Mouse (Mus musculus) B cell, adult (primary cell): ENCODE results near the gene Cyp17a1. TPM values are rescaled to one million over a fixed set of nuclear protein-coding genes. Genes with fewer than 3 reads are reported as not detected.

Experiments
- total RNA-seq: library from RNA; stranded (reverse); gene quantifications from 4 replicates; pipeline ENCODE4 v1.2.4, GENCODE M21; 2023; ENCODE audit not compliant: inconsistent age

Gene Cyp17a1
- total RNA-seq = not detected in 4 replicates

GRCm38 (mm10) chr19:46672766-46673418 is at the start of gene Cyp17a1:
TSS of gene Cyp17a1 (minus strand) at chr19:46673172.

DNA sequence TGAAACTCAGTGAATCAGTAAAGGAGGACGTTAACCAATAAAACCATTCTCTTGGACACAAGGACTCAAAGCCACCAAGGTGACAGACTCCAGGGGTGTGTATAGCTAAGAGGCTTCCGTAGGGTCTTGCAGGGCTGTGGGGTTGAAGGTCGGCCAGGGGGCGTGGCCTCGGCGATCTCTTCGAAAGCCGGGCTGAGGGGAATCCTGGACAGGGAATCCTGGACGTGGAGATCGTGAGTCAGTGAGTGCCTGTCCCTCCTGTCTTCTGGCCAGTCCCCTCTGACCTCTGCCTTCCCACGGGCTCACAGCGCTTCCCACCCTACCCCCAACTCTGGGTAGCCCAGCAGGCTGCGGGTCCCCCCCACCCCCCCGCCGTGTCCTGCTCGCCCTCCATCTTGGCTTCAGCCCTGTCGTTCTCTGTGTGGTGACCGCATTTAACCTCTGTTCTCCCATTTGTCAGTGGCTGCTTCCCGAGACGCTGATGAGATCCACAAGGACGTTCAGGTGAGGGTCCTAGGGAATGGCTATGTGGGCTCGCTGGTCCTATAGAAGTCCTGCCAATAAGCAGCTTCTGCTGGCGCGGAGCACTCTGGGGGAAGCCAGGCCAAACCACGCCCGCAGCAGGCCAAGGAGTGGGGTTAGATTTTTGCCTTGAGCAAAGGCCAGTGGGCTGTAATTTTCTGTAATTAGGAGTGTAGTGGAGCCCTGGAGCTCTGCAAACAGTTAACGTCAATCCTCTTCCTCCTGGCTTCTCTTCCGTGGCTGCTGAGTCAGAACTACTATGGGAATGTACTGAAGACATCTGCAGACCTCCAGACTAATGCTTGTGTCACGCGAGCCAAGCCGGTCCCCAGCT is 34.6 kb upstream of the Cyp17a1 start, which contains the start of gene As3mt:
Gene As3mt, plus strand, starts transcription at position 163 of the 856 bp plus-strand sequence.

DNA sequence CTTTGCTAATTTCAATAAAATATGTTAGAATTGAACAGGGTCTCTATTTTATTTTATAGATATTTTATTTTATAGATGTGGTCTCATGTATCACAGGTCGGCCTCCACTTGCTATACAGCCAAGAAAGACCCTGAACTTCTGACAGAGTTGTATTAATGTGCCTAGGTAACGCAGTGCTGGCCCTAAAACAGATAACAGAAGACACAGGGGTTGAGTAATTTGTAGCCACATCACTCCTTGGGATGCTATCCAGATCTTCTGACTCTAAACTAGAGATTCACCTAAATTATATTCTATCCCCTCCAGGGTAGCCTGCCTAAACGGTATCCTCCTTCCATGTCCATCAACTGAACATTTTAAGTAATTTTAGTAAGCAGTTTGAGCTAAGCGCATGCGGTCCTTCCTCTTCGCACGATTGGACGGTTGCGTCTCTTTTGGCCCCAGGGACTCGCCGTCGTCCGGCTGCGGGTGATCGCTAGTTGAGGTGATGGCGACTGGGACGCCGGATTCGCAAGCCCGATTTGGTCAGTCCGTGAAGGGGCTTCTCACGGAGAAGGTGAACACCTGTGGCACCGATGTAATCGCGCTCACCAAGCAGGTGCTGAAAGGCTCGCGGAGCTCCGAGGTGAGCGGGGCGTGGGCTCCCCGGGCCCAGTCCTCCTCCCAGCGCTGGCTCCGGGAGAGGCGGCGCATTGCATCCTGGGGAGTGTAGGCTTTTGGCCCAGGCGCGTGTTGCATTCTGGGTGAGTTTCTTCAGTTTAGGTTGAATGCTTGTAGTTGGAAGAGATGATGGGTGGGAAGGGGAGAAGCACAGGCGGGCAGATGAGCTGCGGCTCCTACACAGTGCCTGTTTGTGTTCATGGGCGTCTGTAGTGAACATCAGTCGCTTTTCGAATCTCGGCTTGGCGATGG is 16.7 kb upstream of the Cyp17a1 start, which contains the start of gene Borcs7:
Gene Borcs7, plus strand, starts transcription at position 447 of the 913 bp plus-strand sequence.

Other genes with a start within 250 kb of the Cyp17a1 start
- 61.7 to 73.8 TPM (median 71.9 TPM) in 4 replicates for gene Trim8, start 171.5 kb downstream of the Cyp17a1 start, total RNA-seq
- 9.0 to 17.3 TPM (median 13.5 TPM) in 4 replicates for gene Arl3, start 100.0 kb downstream of the Cyp17a1 start, total RNA-seq
- 10.3 to 15.9 TPM (median 14.5 TPM) in 4 replicates for gene Sfxn2, start 99.8 kb downstream of the Cyp17a1 start, total RNA-seq
- gene Wbp1l, start 74.1 kb downstream of the Cyp17a1 start, total RNA-seq = 56.6 to 66.2 TPM (median 61.5 TPM) in 4 replicates
- gene Borcs7, start 16.7 kb upstream of the Cyp17a1 start, total RNA-seq = 11.1 to 12.4 TPM (median 11.2 TPM) in 4 replicates
- 46.7 to 57.1 TPM (median 50.5 TPM) in 4 replicates for gene As3mt, start 34.3 kb upstream of the Cyp17a1 start, total RNA-seq
- 4.2 to 4.6 TPM (median 4.3 TPM) in 4 replicates for gene Cnnm2, start 88.4 kb upstream of the Cyp17a1 start, total RNA-seq